Mouse (Mus musculus) limb, embryonic 15.5 days (tissue): Measurements from ENCODE around the gene Olfr1451. TPM values are rescaled to one million over a fixed set of nuclear protein-coding genes. Genes with fewer than 3 reads are reported as not detected.
"Not testable (repeated sequence)": the region's sequence is repeated elsewhere in the genome, so short reads cannot be mapped to it uniquely, and the experiment has no call there.

Experiments
- ATAC-seq: fragments of 200-750 bp; cut with Nextera tagmentation; 2 replicates; pipeline ENCODE4 v1.8.0; 2017; ENCODE audit warnings: low read depth, moderate TSS enrichment; ENCODE audit not compliant: insufficient number of reproducible peaks, low FRiP score, low TSS enrichment
- H3K27ac ChIP-seq: fragments of 300-500 bp; sonication (generic); 2 replicates; pipeline ENCODE4 v1.5.1; 2015; ENCODE audit warnings: moderate library complexity, mild to moderate bottlenecking, inconsistent platforms
- H3K27me3 ChIP-seq: fragments of 300-500 bp; sonication (generic); 2 replicates; pipeline ENCODE4 v1.6.1; 2015; ENCODE audit warnings: inconsistent platforms
- H3K36me3 ChIP-seq: fragments of 300-500 bp; sonication (generic); 2 replicates; pipeline ENCODE4 v1.6.1; 2015; ENCODE audit warnings: inconsistent platforms
- H3K4me1 ChIP-seq: fragments of 300-500 bp; sonication (generic); 2 replicates; pipeline ENCODE4 v1.6.1; 2015; ENCODE audit warnings: inconsistent platforms
- H3K4me2 ChIP-seq: fragments of 300-500 bp; sonication (generic); 2 replicates; pipeline ENCODE4 v1.6.1; 2015; ENCODE audit warnings: mild to moderate bottlenecking, inconsistent platforms
- H3K4me3 ChIP-seq: fragments of 300-500 bp; sonication (generic); 2 replicates; pipeline ENCODE4 v1.5.1; 2015; ENCODE audit warnings: mild to moderate bottlenecking, inconsistent platforms
- H3K9ac ChIP-seq: fragments of 300-500 bp; sonication (generic); 2 replicates; pipeline ENCODE4 v1.6.1; 2015; ENCODE audit warnings: inconsistent platforms
- H3K9me3 ChIP-seq: fragments of 300-500 bp; sonication (generic); 2 replicates; pipeline ENCODE4 v1.6.1; 2016; ENCODE audit warnings: inconsistent platforms
- WGBS: fragments of 180-500 bp; shearing (Covaris S2); methylation state at CpG from one replicate; pipeline ENCODE4 v1.1.7; 2015; 5-methylcytosine and 5-hydroxymethylcytosine counted together
- polyA plus RNA-seq: library from polyadenylated mRNA; unstranded; fragments of >200 nt; fragmentation: Nextera tagmentation; extraction: Ambion mirVana; gene quantifications from 2 replicates; pipeline ENCODE4 v1.2.1, GENCODE M21; 2015

Gene Olfr1451
- not detected in 2 replicates for polyA plus RNA-seq

GRCm38 (mm10) chr19:12994714-12995113, at the start of gene Olfr1451:
Gene Olfr1451, plus strand, starts transcription at chr19:12995014.
- ATAC-seq = no peak
- Histone ChIP-seq H3K4me2 (no peak within 1 kb of the TSS), H3K27me3 (no peaks in the 10 kb centered on the region), H3K4me1 (no peaks in the 10 kb centered on the region), H3K9me3 (peaks cover 3% of the 10 kb centered on the region; the same call in 1 of the 2 replicates), H3K9ac (no peak within 1 kb of the TSS), H3K27ac (no peak within 1 kb of the TSS), H3K4me3 (no peak within 1 kb of the TSS), H3K36me3 (no peaks in the 10 kb centered on the region)
- 63% methylated on average over 2 of the region's 2 CpGs for WGBS

- Histone ChIP-seq H3K9me3 (peaks cover 5% of the 10 kb centered on the region; the same call in 1 of the 2 replicates), H3K9ac (no peak within 1 kb of the TSS), H3K27ac (no peak within 1 kb of the TSS), H3K4me2 (no peak within 1 kb of the TSS), H3K4me1 (no peaks in the 10 kb centered on the region), H3K4me3 (no peak within 1 kb of the TSS), H3K36me3 (no peaks in the 10 kb centered on the region), H3K27me3 (no peaks in the 10 kb centered on the region)
- ATAC-seq = no peak
- 80% methylated on average over 1 of the region's 1 CpGs for WGBS
These were observed 44.9 kb upstream of the Olfr1451 start, which contains the start of gene Olfr1450 for GRCm38 (mm10) chr19:12949958-12950357. Gene Olfr1450, plus strand, starts transcription at chr19:12950258.

GRCm38 (mm10) chr19:12970082-12970481, 24.7 kb upstream of the Olfr1451 start:
- not testable (repeated sequence) for H3K27me3 ChIP-seq, H3K4me1 ChIP-seq, H3K27ac ChIP-seq, H3K9ac ChIP-seq, H3K9me3 ChIP-seq, H3K4me2 ChIP-seq, H3K36me3 ChIP-seq, H3K4me3 ChIP-seq, ATAC-seq
- WGBS = 83% methylated on average over 5 of the region's 5 CpGs

GRCm38 (mm10) chr19:12992316-12992715, 2.5 kb upstream of the Olfr1451 start:
- H3K4me2 ChIP-seq, ATAC-seq, H3K27ac ChIP-seq, H3K9ac ChIP-seq, H3K9me3 ChIP-seq, H3K27me3 ChIP-seq, H3K4me3 ChIP-seq, H3K36me3 ChIP-seq, H3K4me1 ChIP-seq: not testable (repeated sequence)
- 91% methylated on average over 4 of the region's 4 CpGs for WGBS

GRCm38 (mm10) chr19:13028227-13028626, 33.4 kb downstream of the Olfr1451 start, which contains the start of gene Olfr1453:
Gene Olfr1453, minus strand, starts transcription at chr19:13028327.
- Histone ChIP-seq H3K4me2 (no peak within 1 kb of the TSS), H3K9ac (no peak within 1 kb of the TSS), H3K4me1 (no peaks in the 10 kb centered on the region), H3K36me3 (no peaks in the 10 kb centered on the region), H3K27me3 (no peaks in the 10 kb centered on the region), H3K9me3 (0 out of 2 replicates have a peak, but pooled peaks cover 2% of the 10 kb centered on the region), H3K27ac (no peak within 1 kb of the TSS), H3K4me3 (no peak within 1 kb of the TSS)
- ATAC-seq = no peak
- WGBS = 50% methylated on average over 1 of the region's 1 CpGs

Other genes with a start within 250 kb of the Olfr1451 start
- gene Cntf, start 229.4 kb upstream of the Olfr1451 start, polyA plus RNA-seq = 0.48 and 0.87 TPM in 2 replicates
- gene Zfp91, start 198.9 kb upstream of the Olfr1451 start, polyA plus RNA-seq = 11.2 and 13.8 TPM in 2 replicates
- gene Lpxn, start 198.8 kb upstream of the Olfr1451 start, polyA plus RNA-seq = 6.0 and 6.3 TPM in 2 replicates
- not detected in 2 replicates for gene Gm5244, start 148.3 kb upstream of the Olfr1451 start, polyA plus RNA-seq
- gene Olfr1444, start 137.7 kb upstream of the Olfr1451 start, polyA plus RNA-seq = not detected in 2 replicates
- gene Olfr1445, start 111.2 kb upstream of the Olfr1451 start, polyA plus RNA-seq = not detected in 2 replicates
- not detected in 2 replicates for gene Olfr1446, start 101.5 kb upstream of the Olfr1451 start, polyA plus RNA-seq
- gene Olfr1447, start 91.3 kb upstream of the Olfr1451 start, polyA plus RNA-seq = not detected in 2 replicates
- not detected in 2 replicates for gene Olfr1448, start 70.6 kb upstream of the Olfr1451 start, polyA plus RNA-seq
- gene Olfr1449, start 64.2 kb upstream of the Olfr1451 start, polyA plus RNA-seq = not detected in 2 replicates
- not detected in 2 replicates for gene Olfr1450, start 44.8 kb upstream of the Olfr1451 start, polyA plus RNA-seq
- gene Olfr1453, start 33.3 kb downstream of the Olfr1451 start, polyA plus RNA-seq = not detected in 2 replicates
- not detected in 2 replicates for gene Olfr1454, start 65.6 kb downstream of the Olfr1451 start, polyA plus RNA-seq
- gene Olfr1457, start 102.9 kb downstream of the Olfr1451 start, polyA plus RNA-seq = not detected in 2 replicates
- not detected in 2 replicates for gene Olfr1458, start 111.8 kb downstream of the Olfr1451 start, polyA plus RNA-seq
- gene Olfr1459, start 154.5 kb downstream of the Olfr1451 start, polyA plus RNA-seq = not detected in 2 replicates
- gene Olfr1461, start 168.0 kb downstream of the Olfr1451 start, polyA plus RNA-seq = not detected in 2 replicates
- not detected in 2 replicates for gene Olfr1462, start 190.7 kb downstream of the Olfr1451 start, polyA plus RNA-seq
- not detected in 2 replicates for gene Olfr1463, start 236.3 kb downstream of the Olfr1451 start, polyA plus RNA-seq